ENCODE assay signal across 19 mouse cellular contexts in genomic region chr4:136757096-136757495, GRCm38 (mm10).
DNase-seq lines count a peak whose midpoint lies in the region; ATAC-seq and TF ChIP-seq lines count a peak whose summit lies in the region.
"Had no signal": no experiment of that assay in that cellular context is flagged by ENCODE, and none has a peak within 500 bp of the region (broad histone marks: within the 10 kb centered on the region; RNA-seq: fewer than 3 reads in every experiment).

No protein-coding gene starts in this region.

- H3K4me1 ChIP-seq in intestine, embryonic 16.5 days (ENCODE audit: control insufficient read depth, insufficient read depth, low read length) = peaks cover 44% of the 10 kb centered on the region
- peaks cover 5% of the 10 kb centered on the region for H3K4me1 ChIP-seq in intestine, postnatal 0 days (replicated peaks; ENCODE audit: control insufficient read depth, insufficient read depth, low read length)
- H3K4me1 ChIP-seq in forebrain, embryonic 13.5 days = peaks cover 81% of the 10 kb centered on the region
- peaks cover 78% of the 10 kb centered on the region for H3K4me1 ChIP-seq in limb, embryonic 10.5 days
- H3K4me1 ChIP-seq in neural tube, embryonic 14.5 days (ENCODE audit: control insufficient read depth, insufficient read depth, low read length) = peaks cover 43% of the 10 kb centered on the region

- 0 out of 2 replicates have a peak, but pooled peaks cover 3% of the 10 kb centered on the region for H3K36me3 ChIP-seq in intestine, embryonic 16.5 days (ENCODE audit: control insufficient read depth, insufficient read depth, low read length)
- H3K36me3 ChIP-seq in intestine, postnatal 0 days (ENCODE audit: control insufficient read depth, insufficient read depth) = peaks cover 10% of the 10 kb centered on the region; the same call in 1 of the 2 replicates
- H3K36me3 ChIP-seq in forebrain, embryonic 13.5 days (ENCODE audit: poor library complexity, severe bottlenecking) = peaks cover 14% of the 10 kb centered on the region
- peaks cover 12% of the 10 kb centered on the region for H3K36me3 ChIP-seq in limb, embryonic 10.5 days
- H3K36me3 ChIP-seq in neural tube, embryonic 14.5 days (ENCODE audit: control insufficient read depth, insufficient read depth, low read length) = no peaks in the 10 kb centered on the region
- H3K36me3 ChIP-seq: heart, embryonic 15.5 days; intestine, embryonic 15.5 days; liver, embryonic 13.5 days had no signal

- DNase-seq in limb, embryonic 10.5 days (ENCODE audit: low spot score) = no peak
- no peak for DNase-seq in frontal cortex, postnatal 10 days (ENCODE audit: low spot score in 2 of 2)
- no peak for DNase-seq in urinary bladder, adult 18-20 months (ENCODE audit: low spot score in 2 of 2)
- no peak for DNase-seq in heart, adult 8-10 months (ENCODE audit: low spot score)
- DNase-seq: adrenal gland, postnatal 36 days; B cell, adult 2 months; cerebellum, adult 11 months; gastrocnemius, postnatal 36 days; liver, embryonic 13.5 days; lung, postnatal 14 days; right cerebral cortex, adult 18-20 months; thymus, postnatal 36 days had no signal

- H3K4me3 ChIP-seq in intestine, embryonic 16.5 days (ENCODE audit: low read length) = no peak overlapping the region
- H3K4me3 ChIP-seq in intestine, postnatal 0 days (ENCODE audit: low read depth, low read length) = no peak overlapping the region
- no peak overlapping the region for H3K4me3 ChIP-seq in forebrain, embryonic 13.5 days
- no peak overlapping the region for H3K4me3 ChIP-seq in limb, embryonic 10.5 days
- H3K4me3 ChIP-seq in neural tube, embryonic 14.5 days (ENCODE audit: low read depth, low read length) = no peak overlapping the region
- H3K4me3 ChIP-seq: heart, embryonic 15.5 days; intestine, embryonic 15.5 days; liver, embryonic 13.5 days; myocyte had no signal

- H3K27ac ChIP-seq in intestine, embryonic 16.5 days (ENCODE audit: low read length) = no peak overlapping the region
- H3K27ac ChIP-seq in intestine, postnatal 0 days (ENCODE audit: low read depth, low read length) = no peak overlapping the region
- peak overlapping the region; percentile 96 for H3K27ac ChIP-seq in forebrain, embryonic 13.5 days
- peak overlapping the region; percentile 79 for H3K27ac ChIP-seq in limb, embryonic 10.5 days
- peak overlapping the region; percentile 75 for H3K27ac ChIP-seq in neural tube, embryonic 14.5 days (ENCODE audit: low read depth, low read length)
- H3K27ac ChIP-seq: heart, embryonic 15.5 days; intestine, embryonic 15.5 days; liver, embryonic 13.5 days had no signal

- no peaks in the 10 kb centered on the region for H3K9me3 ChIP-seq in intestine, embryonic 16.5 days (ENCODE audit: control insufficient read depth, low read length)
- no peaks in the 10 kb centered on the region for H3K9me3 ChIP-seq in intestine, postnatal 0 days (ENCODE audit: control insufficient read depth)
- H3K9me3 ChIP-seq in forebrain, embryonic 13.5 days (replicated peaks) = no peaks in the 10 kb centered on the region
- H3K9me3 ChIP-seq in limb, embryonic 10.5 days (replicated peaks) = no peaks in the 10 kb centered on the region
- H3K9me3 ChIP-seq in neural tube, embryonic 14.5 days (ENCODE audit: control insufficient read depth, low read length) = no peaks in the 10 kb centered on the region
- H3K9me3 ChIP-seq: heart, embryonic 15.5 days; intestine, embryonic 15.5 days; liver, embryonic 13.5 days had no signal

- H3K27me3 ChIP-seq in intestine, embryonic 16.5 days (replicated peaks; ENCODE audit: control insufficient read depth, insufficient read depth, low read length) = no peaks in the 10 kb centered on the region
- H3K27me3 ChIP-seq in intestine, postnatal 0 days (replicated peaks; ENCODE audit: control insufficient read depth, insufficient read depth, low read length) = no peaks in the 10 kb centered on the region
- H3K27me3 ChIP-seq in forebrain, embryonic 13.5 days = peaks cover 8% of the 10 kb centered on the region
- peaks cover 51% of the 10 kb centered on the region for H3K27me3 ChIP-seq in limb, embryonic 10.5 days (ENCODE audit: low read depth, poor library complexity, severe bottlenecking)
- H3K27me3 ChIP-seq in neural tube, embryonic 14.5 days (ENCODE audit: control insufficient read depth, insufficient read depth, low read length) = no peaks in the 10 kb centered on the region
- H3K27me3 ChIP-seq: intestine, embryonic 15.5 days had no signal

- WGBS in intestine, embryonic 16.5 days = 71% methylated on average over 4 of the region's 4 CpGs
- WGBS in intestine, postnatal 0 days = 79% methylated on average over 4 of the region's 4 CpGs
- WGBS in forebrain, embryonic 13.5 days = 15% methylated on average over 4 of the region's 4 CpGs
- 58% methylated on average over 4 of the region's 4 CpGs for WGBS in limb, embryonic 10.5 days
- 15% methylated on average over 4 of the region's 4 CpGs for WGBS in neural tube, embryonic 14.5 days

- TF ChIP-seq CTCF in intestine, postnatal 0 days (IDR thresholded peaks at IDR 0.05; ENCODE audit: low read depth) = no peak

- ATAC-seq in intestine, embryonic 16.5 days = no peak
- ATAC-seq in intestine, postnatal 0 days = no peak
- ATAC-seq in forebrain, embryonic 13.5 days = no peak
- ATAC-seq in neural tube, embryonic 14.5 days (ENCODE audit: low read depth) = peak; percentile 18
- ATAC-seq: intestine, embryonic 15.5 days had no signal

- 0 out of 2 replicates have a peak overlapping the region, but pooled peaks have one; percentile 1 for H3K9ac ChIP-seq in intestine, embryonic 16.5 days (ENCODE audit: low read depth, low read length)
- no peak overlapping the region for H3K9ac ChIP-seq in intestine, postnatal 0 days (ENCODE audit: low read depth, low read length)
- peak overlapping the region; percentile 50 for H3K9ac ChIP-seq in forebrain, embryonic 13.5 days
- no peak overlapping the region for H3K9ac ChIP-seq in neural tube, embryonic 14.5 days (replicated peaks; ENCODE audit: low read depth, low read length)
- H3K9ac ChIP-seq: heart, embryonic 15.5 days; intestine, embryonic 15.5 days; liver, embryonic 13.5 days had no signal

- H3K4me2 ChIP-seq in intestine, embryonic 16.5 days (ENCODE audit: low read depth, low read length) = no peak overlapping the region
- H3K4me2 ChIP-seq in intestine, postnatal 0 days (replicated peaks; ENCODE audit: low read depth) = no peak overlapping the region
- peak overlapping the region; percentile 17; the same call in 1 of the 2 replicates for H3K4me2 ChIP-seq in forebrain, embryonic 13.5 days
- H3K4me2 ChIP-seq in neural tube, embryonic 14.5 days (ENCODE audit: low read depth, low read length) = no peak overlapping the region
- H3K4me2 ChIP-seq: heart, embryonic 15.5 days; intestine, embryonic 15.5 days; liver, embryonic 13.5 days had no signal

Comparison
In these comparisons a context has a peak if more than half of its experiments do, and no peak if none do; other contexts are left out.
1. H3K9ac ChIP-seq: peak in intestine, embryonic 16.5 days (single experiment) and forebrain, embryonic 13.5 days (single experiment); none in intestine, postnatal 0 days (single experiment) and neural tube, embryonic 14.5 days (single experiment).
2. H3K27ac ChIP-seq: peak in forebrain, embryonic 13.5 days (single experiment), limb, embryonic 10.5 days (single experiment) and neural tube, embryonic 14.5 days (single experiment); none in intestine, embryonic 16.5 days (single experiment) and intestine, postnatal 0 days (single experiment).